Mouse (Mus musculus) myocyte (in vitro differentiated cells): ENCODE measurements around the gene Gm49425.

Experiments used
- REST ChIP-seq: IDR thresholded peaks from one replicate; pipeline ENCODE4 v1.6.1; 2011; ENCODE audit warnings: mild to moderate bottlenecking, control low read depth, moderate library complexity; ENCODE audit not compliant: insufficient read depth, insufficient read length
- SRF ChIP-seq: IDR thresholded peaks from one replicate; pipeline ENCODE4 v1.6.1; 2011; ENCODE audit warnings: low read depth; ENCODE audit not compliant: control insufficient read depth, insufficient read length

- TF ChIP-seq SRF (no peak), REST (peak; percentile 94)
These were observed 44.0 kb downstream of the Gm49425 start, which contains the start of gene Krt86 for GRCm38 (mm10) chr15:101472952-101473528.
